Mouse (Mus musculus) embryonic stem cell, embryonic (primary cell): Measurements from ENCODE around the gene Aldh18a1.
"Not testable (repeated sequence)": the region's sequence is repeated elsewhere in the genome, so short reads cannot be mapped to it uniquely, and the experiment has no call there.

Source experiments
- CTCF ChIA-PET, 4 experiments: fragments of 300-600 bp in 2 of 4; fragments of 350-600 bp in 2 of 4; sonication (Branson Sonifier 250); formaldehyde crosslinking; loops; one replicate each; lab custom pipeline; 2022; ENCODE audit warnings: inconsistent platforms in 2 of 4; lab: Charles Lee
- POLR2A ChIA-PET, 4 experiments: fragments of 300-600 bp in 2 of 4; fragments of 350-600 bp in 2 of 4; sonication (Branson Sonifier 250); formaldehyde crosslinking; loops; one replicate each; lab custom pipeline; 2022; ENCODE audit warnings: antibody characterized with exemption in 4 of 4, inconsistent platforms in 1 of 4; lab: Charles Lee

Gene Aldh18a1

GRCm38 (mm10) chr19:40588293-40588654, at the start of gene Aldh18a1:
Aldh18a1 (minus strand) TSS chr19:40588463.
- ChIA-PET CTCF (interaction anchor here in 2 of 4 experiments (1.0 to 3.0 kb wide), 8 partner anchors 23 to 428 kb away, joined by 3 to 15 read pairs (median 5); partner anchors contain the start of genes Tctn3 (in 2 of the 2) and Entpd1 (in 1 of the 2)), POLR2A (interaction anchor here (0.6 to 2.3 kb wide), 18 partner anchors 13 to 362 kb away, joined by 3 to 17 read pairs (median 3); partner anchors contain the start of genes Entpd1 (in 3 of the 4) and Tctn3 (in 3 of the 4))

GRCm38 (mm10) chr19:40637601-40638000, 49.3 kb upstream of the Aldh18a1 start:
- ChIA-PET POLR2A (interaction anchor here in 2 of 4 experiments (0.5 to 1.7 kb wide), 2 partner anchors 8 to 199 kb away, joined by 4 to 6 read pairs; no protein-coding TSS in a partner anchor), CTCF (interaction anchor here in 1 of 4 experiments (0.5 kb wide), 1 partner anchor 1715 kb away, joined by 3 read pairs; no protein-coding TSS in a partner anchor)

GRCm38 (mm10) chr19:40637091-40637490, 48.8 kb upstream of the Aldh18a1 start:
- POLR2A ChIA-PET, result interaction anchor here in 1 of 4 experiments (0.9 to 1.7 kb wide), 2 partner anchors 9 to 326 kb away, joined by 3 to 6 read pairs; no protein-coding TSS in a partner anchor

DNA sequence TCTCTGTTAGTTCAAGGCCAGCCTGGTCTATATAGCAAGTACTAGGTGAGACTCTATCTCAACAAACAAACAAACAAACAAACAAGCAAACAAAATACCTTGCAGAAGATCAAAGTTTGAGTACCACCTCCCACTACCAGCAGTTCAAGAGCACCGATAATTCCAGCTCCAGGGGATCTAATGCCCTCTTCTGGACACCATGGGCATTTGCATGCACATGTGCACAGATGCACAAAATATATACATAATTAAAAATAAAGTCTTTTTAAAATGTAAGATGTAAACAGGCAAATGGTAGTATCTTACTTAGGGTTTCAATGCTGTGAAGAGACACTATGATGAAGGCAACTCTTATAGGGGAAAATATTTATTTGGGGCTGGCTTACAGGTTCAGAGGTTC, 44.9 kb upstream of the Aldh18a1 start:
- CTCF ChIA-PET, result interaction anchor here in 2 of 4 experiments (0.8 to 1.4 kb wide), 3 partner anchors 21 to 90 kb away, joined by 3 read pairs; partner anchors contain the start of genes Aldh18a1 (in 1 of the 2), Entpd1 (in 1 of the 2) and Tctn3 (in 1 of the 2)
- POLR2A ChIA-PET, result no interaction called here

More at GRCm38 (mm10) chr19:40637091-40637490, 48.8 kb upstream of the Aldh18a1 start:
- CTCF ChIA-PET, result interaction anchor here in 3 of 4 experiments (0.5 to 1.1 kb wide), 4 partner anchors 10 to 1714 kb away, joined by 3 to 10 read pairs (median 3); no protein-coding TSS in a partner anchor

DNA sequence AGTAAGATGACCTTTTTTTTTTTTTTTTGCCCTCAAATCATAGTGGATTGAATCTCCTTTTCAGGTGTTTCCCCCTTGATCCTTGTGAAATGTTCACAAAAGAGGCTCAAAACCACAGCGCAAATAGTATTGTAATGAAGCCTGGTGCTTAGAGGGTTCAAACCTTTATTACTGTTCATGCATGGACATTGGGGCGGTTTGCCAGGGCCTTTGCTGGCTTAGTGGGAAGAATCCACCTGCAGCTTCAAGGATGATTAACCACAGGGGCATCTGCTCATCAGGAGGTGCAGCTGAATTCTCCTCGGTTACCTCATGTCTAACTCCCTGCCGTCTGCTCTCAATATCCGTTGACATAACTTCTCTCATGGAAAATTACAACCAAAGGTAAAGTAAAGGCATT, 44.4 kb upstream of the Aldh18a1 start:
- ChIA-PET POLR2A (no interaction called here), CTCF (interaction anchor here in 2 of 4 experiments (0.8 to 1.4 kb wide), 3 partner anchors 21 to 91 kb away, joined by 3 read pairs; partner anchors contain the start of genes Aldh18a1 (in 1 of the 2), Entpd1 (in 1 of the 2) and Tctn3 (in 1 of the 2))

DNA sequence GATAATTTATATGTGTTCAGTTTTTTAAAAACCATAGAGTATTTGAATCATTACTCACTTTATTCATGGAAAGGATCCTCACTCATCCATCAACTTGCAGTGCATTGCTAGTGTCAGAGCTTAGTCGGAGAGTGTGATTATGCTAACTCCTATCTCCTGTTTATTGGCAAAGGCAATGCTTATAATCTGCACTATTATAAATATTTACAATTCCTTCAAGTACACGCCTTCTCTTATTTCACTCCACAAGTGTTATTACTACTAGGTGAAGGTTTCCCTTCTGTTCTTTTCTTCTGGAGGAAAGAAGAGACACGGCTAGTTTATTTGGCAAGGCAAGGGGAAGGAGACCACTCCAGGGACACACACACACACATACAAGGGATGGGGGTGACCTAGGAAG, 43.9 kb upstream of the Aldh18a1 start:
- CTCF ChIA-PET, result interaction anchor here in 2 of 4 experiments (1.0 to 1.4 kb wide), 3 partner anchors 20 to 91 kb away, joined by 3 to 7 read pairs (median 3); partner anchors contain the start of genes Aldh18a1 (in 1 of the 2), Entpd1 (in 1 of the 2) and Tctn3 (in 1 of the 2)
- POLR2A ChIA-PET, result no interaction called here

DNA sequence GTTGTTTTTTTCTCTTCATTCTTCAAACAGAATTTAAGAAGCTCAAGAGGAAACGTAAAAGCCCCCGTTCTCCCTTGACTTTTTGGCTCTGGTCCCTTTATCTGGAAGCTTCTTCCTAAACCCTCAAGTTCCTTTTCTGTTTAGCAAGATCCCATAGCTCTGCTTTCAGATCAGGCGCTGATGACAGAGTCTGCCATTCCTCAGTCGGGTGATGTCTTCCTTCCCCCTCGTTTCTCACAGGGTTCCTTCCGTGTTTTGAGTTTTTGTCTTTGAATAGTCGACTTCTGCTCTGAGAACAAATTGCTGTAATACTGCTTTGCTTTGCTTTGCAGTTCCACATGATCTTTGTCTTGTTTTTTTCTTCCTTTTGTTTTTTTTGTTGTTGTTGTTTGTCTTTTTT, 42.3 kb upstream of the Aldh18a1 start:
- CTCF ChIA-PET, result interaction anchor here in 2 of 4 experiments (0.6 to 0.8 kb wide), 2 partner anchors 40 to 406 kb away, joined by 5 to 9 read pairs; no protein-coding TSS in a partner anchor
- POLR2A ChIA-PET, result interaction anchor here in 1 of 4 experiments (0.7 kb wide), 2 partner anchors 118 to 221 kb away, joined by 3 to 4 read pairs; partner anchors contain the start of gene Cc2d2b

- ChIA-PET CTCF (interaction anchor here in 2 of 4 experiments (0.6 to 0.8 kb wide), 2 partner anchors 40 to 407 kb away, joined by 5 to 9 read pairs; no protein-coding TSS in a partner anchor), POLR2A (interaction anchor here in 1 of 4 experiments (0.7 to 1.0 kb wide), 2 partner anchors 40 to 220 kb away, joined by 3 to 5 read pairs; no protein-coding TSS in a partner anchor)
Measured at GRCm38 (mm10) chr19:40630096-40630495, 41.8 kb upstream of the Aldh18a1 start.

DNA sequence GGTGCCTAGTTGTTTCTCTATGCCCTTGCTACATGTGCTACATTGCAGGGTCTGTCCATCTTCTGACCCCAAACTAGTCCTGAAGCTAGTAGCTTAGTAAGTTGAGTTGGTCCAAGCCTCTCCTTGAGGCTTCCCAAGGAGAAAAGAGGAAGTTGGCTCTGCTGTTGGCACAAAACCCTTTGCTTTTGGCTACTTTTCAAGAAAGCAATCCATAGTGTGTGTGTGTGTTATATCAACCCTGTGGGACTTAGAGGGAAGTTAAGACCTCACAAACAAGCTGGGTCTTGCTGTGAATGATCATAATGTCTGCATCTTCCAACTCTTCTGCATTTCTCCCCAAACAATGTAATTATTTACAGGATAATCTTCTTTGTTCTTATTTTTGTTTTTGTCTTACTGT, 40.7 kb upstream of the Aldh18a1 start:
- ChIA-PET POLR2A (interaction anchor here in 1 of 4 experiments (1.0 to 1.1 kb wide), 2 partner anchors 39 to 42 kb away, joined by 3 to 5 read pairs; no protein-coding TSS in a partner anchor), CTCF (interaction anchor here in 2 of 4 experiments (0.6 to 1.3 kb wide), 2 partner anchors 11 to 93 kb away, joined by 7 to 14 read pairs; no protein-coding TSS in a partner anchor)

DNA sequence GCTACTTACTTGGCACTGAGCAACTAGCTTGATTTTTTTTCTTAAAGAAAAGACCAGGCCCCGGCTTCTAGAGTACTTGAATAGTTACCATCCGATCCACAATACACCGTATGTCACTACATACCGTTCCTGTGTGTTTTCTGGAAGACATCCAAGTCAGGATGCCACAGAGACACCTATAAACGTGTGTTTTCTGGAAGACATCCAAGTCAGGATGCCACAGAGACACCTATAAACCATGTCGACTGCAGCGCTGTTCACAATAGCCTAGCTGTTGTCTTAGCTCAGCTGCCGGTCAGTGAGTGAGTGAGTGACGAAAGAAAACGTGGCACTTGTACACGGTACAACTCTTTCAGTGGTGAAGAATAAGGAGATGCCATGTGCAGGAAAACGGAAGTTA, 37.7 kb upstream of the Aldh18a1 start:
- POLR2A ChIA-PET, result interaction anchor here in 1 of 4 experiments (0.5 to 0.6 kb wide), 2 partner anchors 67 to 83 kb away, joined by 4 read pairs; no protein-coding TSS in a partner anchor

GRCm38 (mm10) chr19:40621616-40622015, 33.4 kb upstream of the Aldh18a1 start:
- POLR2A ChIA-PET, CTCF ChIA-PET: not testable (repeated sequence)

More for the DNA sequence above, 37.7 kb upstream of the Aldh18a1 start:
- CTCF ChIA-PET, result interaction anchor here in 1 of 4 experiments (1.0 kb wide), 1 partner anchor 14 kb away, joined by 4 read pairs; the partner anchor contains the start of gene Tctn3

- ChIA-PET CTCF (interaction anchor here in 2 of 4 experiments (0.8 to 1.2 kb wide), 2 partner anchors 106 kb away, joined by 3 to 4 read pairs; no protein-coding TSS in a partner anchor), POLR2A (no interaction called here)
Measured at GRCm38 (mm10) chr19:40616021-40616420, 27.8 kb upstream of the Aldh18a1 start.

DNA sequence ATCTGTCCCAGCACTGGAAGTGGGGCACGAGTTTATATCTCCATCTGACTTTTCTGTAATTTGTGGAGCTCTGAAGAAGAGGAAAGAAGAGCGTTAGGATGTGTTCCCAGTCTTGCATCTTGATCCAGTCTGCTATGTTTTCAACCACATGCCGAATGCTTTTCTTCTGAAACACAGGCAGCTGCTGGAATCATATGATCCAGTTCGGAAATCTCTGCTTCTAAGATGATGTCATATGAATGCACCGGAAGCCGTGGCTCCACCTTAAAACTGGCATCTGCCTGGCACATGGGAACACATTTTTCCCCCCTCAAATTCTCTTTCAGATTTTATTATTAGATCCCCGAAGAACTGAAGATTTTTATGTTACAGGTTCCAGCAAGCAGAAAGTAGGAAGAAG, 26.5 kb upstream of the Aldh18a1 start:
- ChIA-PET POLR2A (interaction anchor here in 1 of 4 experiments (1.1 kb wide), 1 partner anchor 25 kb away, joined by 3 read pairs; no protein-coding TSS in a partner anchor), CTCF (interaction anchor here in 1 of 4 experiments (1.2 kb wide), 1 partner anchor 108 kb away, joined by 4 read pairs; no protein-coding TSS in a partner anchor)

- CTCF ChIA-PET, result interaction anchor here (0.5 to 2.1 kb wide), 28 partner anchors 12 to 1674 kb away, joined by 3 to 15 read pairs (median 4); partner anchors contain the start of genes Aldh18a1 (in 2 of the 4) and Sorbs1 (in 1 of the 4)
- POLR2A ChIA-PET, result interaction anchor here (0.6 to 2.1 kb wide), 23 partner anchors 9 to 1681 kb away, joined by 3 to 17 read pairs (median 4); partner anchors contain the start of genes Aldh18a1 (in 4 of the 4), Hells (in 1 of the 4) and Zfp518a (in 1 of the 4)
Measured at GRCm38 (mm10) chr19:40611830-40612506, 23.7 kb upstream of the Aldh18a1 start, which contains the start of the genes Tctn3 and Entpd1. Tctn3 (minus strand) TSS chr19:40612233. Entpd1 (plus strand) TSS chr19:40612366.

DNA sequence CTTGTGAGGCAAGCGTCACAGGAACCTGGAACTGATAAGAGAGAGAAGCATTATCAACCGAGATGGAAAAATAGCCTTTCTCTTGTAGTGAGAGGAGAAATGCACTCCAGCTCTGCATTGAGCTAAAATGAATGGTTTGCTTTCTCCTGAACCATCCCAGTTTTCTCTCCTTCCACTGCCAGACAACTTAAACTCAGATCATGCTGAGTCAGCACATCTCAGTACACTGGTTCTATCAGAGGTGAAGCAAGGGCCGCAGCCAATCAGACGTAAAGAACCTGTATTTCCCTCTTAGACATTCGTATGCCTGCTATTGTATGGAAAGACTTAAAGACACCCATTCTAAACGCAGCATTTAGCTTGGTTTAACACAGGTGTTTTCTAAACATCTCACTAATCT, 19.4 kb upstream of the Aldh18a1 start:
- POLR2A ChIA-PET, result interaction anchor here in 1 of 4 experiments (1.4 kb wide), 1 partner anchor 19 kb away, joined by 3 read pairs; the partner anchor contains the start of gene Aldh18a1
- CTCF ChIA-PET, result interaction anchor here in 1 of 4 experiments (0.6 kb wide), 1 partner anchor 28 kb away, joined by 3 read pairs; no protein-coding TSS in a partner anchor

GRCm38 (mm10) chr19:40605189-40605588, 16.9 kb upstream of the Aldh18a1 start:
- CTCF ChIA-PET, result no interaction called here
- POLR2A ChIA-PET, result no interaction called here

DNA sequence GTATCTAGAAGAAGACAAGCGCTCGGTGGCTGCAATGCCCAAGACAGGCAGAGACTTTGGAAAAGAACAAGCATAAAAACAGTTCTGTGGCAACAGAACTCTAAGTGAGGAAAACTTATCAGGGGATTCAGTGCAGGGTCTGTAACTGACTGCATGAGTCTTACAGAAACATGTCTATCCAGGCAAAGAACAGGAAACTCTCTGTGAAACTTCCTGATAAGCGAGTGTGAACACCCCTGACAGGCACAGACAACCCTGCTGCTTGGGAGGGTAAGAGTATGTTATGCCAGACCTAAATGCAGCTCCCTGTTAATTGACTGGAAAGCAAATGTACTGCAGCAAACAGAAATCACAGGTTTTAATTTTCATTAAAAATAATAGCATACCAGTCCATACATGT, 13.6 kb upstream of the Aldh18a1 start:
- ChIA-PET POLR2A (no interaction called here), CTCF (no interaction called here)

GRCm38 (mm10) chr19:40600846-40601245, 12.6 kb upstream of the Aldh18a1 start:
- POLR2A ChIA-PET, result not testable (repeated sequence)

More at GRCm38 (mm10) chr19:40600846-40601245, 12.6 kb upstream of the Aldh18a1 start:
- CTCF ChIA-PET, result not testable (repeated sequence)
